Mouse (Mus musculus): Measurements from ENCODE around the gene Kcnd2.

DNA sequence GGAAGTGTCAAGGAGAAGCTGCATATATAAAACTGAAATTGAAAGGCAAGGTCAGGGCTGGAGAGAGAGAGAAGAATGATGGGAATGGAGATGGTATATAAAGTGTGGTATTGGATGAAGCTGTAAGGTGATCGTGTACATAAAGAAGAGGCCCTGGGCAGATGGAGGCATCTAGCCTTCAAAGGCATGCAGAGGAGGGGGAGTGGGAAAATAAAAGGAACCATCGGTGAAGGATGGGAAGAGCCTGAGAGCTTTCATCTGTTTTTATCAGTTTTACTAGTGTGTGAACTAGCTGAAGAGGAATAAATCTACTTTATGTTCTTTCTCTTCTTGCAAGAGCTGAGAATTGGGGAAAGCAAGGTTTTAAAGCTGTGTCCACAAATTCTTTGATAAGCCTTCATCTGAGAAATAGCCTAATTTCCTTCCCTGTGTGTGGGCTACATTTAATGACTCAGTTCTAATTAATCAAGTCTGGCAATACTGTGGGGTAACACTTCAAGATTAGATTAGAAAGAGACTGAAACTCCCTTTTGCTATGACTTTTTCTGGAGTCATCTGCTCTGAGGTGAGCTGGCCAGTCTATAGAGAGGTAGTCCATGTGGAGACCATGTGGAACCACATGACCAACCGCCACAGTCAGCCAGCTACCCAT is 529.4 kb downstream of the Kcnd2 start:
- TF ChIP-seq CTCF (IDR thresholded peaks at IDR 0.05) (no peak), EP300 (IDR thresholded peaks at IDR 0.05) (no peak)

Data from lung, postnatal 0 days (tissue).